Mouse (Mus musculus) spleen, postnatal 10 days (tissue): Measurements from ENCODE around the gene Rps6ka1.
"Not testable (repeated sequence)": the region's sequence is repeated elsewhere in the genome, so short reads cannot be mapped to it uniquely, and the experiment has no call there.

Source experiments
- DNase-seq, 2 experiments: peaks; one replicate each; pipeline ENCODE4 v3.0.0; 2021 to 2022; ENCODE audit warnings: low spot score in 2 of 2

The Rps6ka1 gene

DNA sequence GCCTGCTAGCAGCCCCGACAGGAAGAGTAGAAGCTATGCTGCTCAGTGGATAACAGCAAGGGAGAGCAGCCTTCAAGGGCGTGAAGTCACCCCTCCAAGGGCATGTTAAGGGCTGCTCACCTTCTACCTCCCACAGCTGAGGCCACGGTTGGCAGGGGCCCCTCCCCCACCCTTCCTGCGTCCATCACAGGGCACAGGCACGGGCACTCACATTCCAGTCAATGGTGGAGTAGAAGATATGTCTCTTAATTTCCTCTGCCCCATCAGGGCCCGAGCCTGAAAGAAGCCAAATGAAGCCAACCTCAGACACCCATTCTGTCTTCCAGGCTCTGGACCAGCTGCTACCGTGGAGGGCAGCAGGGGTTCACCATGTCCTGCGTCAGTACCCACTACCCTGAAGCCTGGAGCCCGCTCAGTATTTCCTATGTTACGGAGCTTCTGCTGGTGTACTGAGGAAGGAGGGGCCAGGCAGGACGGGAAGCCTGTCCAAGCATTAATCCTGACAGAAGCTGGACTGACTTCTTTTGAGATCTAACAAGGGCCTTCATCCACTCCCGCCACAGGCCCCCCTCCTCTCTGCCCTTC is 23.7 kb downstream of the Rps6ka1 start:
- DNase-seq: no peak

DNA sequence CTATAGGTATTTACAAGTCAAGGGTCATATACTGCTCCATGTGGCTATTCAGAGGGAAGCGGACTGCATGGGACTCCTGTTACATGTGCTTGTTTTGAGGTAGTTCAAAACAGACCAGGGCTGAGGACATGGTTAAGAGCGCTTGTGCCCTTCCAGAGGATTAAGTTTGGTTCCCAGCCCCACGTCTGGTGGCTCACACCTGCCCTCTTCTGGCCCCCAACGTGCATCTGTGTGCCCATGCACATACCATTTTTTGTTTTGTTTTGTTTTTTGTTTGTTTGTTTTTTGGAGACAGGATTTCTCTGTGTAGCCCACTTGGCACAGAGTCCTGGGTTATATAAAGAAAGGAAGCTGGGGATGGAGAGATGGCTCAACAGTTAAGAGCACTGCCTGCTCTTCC is 30.1 kb downstream of the Rps6ka1 start:
- no peak for DNase-seq

DNA sequence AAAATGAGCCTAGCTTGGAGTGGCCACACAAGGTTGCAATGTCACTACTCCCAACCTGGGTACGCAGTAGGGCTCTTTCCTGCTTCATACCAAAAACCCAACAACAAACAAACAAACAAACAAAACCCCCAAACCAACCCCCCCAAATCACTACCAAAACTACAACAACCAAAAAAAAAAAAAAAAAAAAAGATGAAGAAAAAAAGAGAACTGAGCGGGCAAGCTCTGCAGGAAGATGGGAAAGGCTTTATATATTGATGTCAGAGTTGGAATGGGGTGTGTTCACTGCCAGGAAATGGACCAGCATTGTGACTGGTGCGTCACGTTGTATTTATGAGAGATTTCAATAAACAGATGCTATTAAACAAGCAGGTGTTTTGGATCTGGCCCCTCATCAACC is 33.0 kb downstream of the Rps6ka1 start:
- DNase-seq: no peak

DNA sequence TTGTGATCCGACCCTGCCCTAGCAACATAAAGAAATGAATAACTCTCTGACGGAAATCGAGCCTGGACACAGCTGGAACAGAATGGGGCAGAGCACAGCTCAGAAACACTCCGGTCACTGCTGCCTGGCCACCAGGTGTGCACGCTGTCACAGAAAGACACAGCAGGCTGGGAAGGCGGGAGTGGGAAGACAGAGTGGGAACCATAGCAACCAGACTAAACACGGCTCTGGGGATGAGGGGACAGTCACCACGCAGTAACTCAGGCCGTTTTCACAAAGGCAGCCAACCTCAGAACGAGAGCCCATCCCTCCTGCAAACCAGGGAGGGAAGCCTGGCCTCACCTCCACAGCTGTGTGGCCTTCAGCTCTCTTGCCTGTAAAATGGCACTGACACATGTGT is 34.0 kb downstream of the Rps6ka1 start:
- DNase-seq: no peak

DNA sequence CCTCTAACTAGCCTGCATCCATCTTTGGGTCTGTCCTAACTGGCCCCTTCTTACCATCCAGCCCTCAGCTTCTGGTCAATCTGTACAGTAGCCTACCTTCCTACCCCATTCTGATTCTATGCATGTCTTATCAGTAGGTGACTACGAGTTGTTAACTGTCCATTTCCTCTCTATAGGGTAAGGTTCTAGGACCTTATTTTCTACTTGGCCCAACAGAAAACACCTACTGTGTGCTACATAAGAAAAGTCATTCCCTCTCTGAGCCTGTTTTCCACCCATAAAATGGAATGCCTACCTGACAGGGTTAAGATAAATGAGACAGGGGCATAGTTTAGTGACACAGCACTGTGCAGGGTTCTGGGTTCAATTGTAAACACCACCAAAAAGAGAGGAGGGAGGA is 41.0 kb downstream of the Rps6ka1 start:
- DNase-seq: no peak

DNA sequence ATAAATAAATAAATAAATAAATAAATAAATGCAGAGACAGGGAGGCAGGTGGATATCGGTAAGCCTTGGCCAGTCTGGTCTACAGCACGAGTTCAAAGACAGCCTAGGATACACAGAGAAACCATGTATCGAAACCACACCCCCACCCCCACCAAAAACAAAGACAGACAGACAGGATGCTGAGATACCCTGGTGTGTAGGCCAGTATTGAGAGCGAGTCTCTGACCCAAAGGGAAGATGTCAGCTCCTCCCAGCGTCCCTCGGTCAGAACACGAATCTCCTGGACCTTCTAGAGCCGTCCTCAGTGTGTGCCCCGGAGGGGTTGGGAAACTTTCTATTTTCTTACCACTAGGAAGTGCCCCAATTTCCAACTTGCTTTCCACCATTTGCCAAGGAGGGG is 42.5 kb downstream of the Rps6ka1 start:
- DNase-seq: no peak

DNA sequence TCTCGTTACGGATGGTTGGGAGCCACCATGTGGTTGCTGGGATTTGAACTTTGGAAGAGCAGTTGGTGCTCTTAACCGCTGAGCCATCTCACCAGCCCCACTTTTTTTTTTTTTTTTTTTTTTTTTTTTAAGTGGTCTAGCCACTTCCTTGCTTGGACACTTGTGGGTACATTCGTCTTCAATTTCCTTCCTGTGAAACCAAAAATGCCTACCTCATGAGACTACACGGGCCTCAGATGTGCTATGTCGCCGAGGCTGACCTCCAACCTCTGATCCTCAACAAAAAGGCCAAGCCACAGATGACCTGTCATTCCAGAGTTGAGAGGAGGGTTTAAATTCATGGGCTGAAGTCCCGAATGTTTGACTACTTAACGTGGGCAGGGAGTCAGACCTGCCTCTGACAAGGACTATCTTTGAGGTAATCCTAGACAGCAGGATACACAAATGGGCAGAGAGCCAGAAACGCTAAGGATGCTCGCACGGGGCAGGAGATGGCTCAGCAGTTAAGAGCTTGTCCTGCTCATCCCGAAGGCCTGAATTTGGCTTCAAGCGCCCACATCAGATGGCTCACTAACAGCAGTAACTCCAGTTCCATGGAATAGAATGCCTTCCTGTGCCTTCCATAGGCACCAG is 43.3 kb downstream of the Rps6ka1 start:
- DNase-seq: no peak

DNA sequence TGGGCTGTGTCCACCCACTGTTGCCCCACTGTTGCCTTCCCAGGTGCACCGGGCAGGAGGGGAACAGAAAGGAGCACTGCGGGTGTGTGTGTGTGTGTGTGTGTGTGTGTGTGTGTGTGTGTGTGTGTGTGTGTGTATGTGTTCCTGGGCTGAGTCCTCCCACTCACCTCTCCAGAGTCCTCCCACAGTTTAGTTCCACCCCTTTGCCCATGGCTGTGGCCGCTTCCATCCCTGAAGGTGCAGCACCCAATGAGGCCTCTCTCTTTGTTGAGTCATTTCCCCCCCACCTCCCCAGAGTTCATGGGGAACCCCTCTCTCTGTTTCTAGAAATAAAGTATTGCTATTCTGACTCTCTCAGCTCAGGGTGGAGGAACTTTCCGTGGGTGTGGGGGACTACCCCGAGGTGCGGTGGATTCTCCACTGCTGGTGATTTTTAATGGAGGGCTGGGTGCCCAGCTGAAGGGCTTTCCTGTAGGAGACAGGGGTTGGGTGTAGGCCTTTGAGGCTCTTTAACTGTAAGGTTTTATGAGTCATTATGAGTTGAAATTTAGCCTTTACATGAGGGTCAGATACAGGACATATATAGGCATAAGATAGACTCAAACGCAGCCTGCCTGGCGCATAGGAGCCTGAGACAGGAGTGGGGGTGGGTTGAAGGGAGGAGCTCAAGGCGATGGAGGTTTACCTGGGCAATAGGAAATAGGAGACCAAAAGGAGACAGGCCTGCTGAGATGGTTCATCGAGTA is 44.4 kb downstream of the Rps6ka1 start:
- DNase-seq: peak; percentile 29 to 43

DNA sequence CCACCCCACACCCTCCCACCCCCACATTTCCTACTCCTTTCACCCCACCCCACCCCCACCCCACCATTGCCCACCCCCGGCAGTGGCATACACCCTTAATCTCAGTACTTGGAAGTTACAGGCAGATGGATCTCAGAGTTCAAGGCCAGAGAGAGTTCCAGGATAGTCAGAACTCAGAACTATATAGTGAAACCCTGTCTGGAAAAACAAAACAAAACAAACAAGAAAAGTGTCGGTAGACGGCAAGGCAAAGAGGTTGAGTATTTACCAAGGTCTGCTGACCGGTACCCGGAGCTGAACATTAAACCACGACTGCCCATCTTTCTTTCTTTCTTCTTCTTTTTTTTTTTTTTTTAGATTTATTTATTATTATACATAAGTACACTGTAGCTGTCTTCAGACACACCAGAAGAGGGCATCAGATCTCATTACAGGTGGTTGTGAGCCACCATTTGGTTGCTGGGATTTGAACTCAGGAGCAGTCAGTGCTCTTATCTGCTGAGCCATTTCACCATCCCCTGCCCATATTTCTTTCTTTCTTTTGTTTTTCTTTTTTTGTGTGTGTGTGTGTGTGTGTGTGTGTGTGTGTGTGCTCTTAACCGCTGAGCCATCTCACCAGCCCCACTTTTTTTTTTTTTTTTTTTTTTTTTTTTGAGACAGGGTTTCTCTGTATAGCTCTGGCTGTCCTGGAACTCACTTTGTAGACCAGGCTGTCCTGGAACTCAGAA is 45.7 kb downstream of the Rps6ka1 start:
- not testable (repeated sequence) for DNase-seq

DNA sequence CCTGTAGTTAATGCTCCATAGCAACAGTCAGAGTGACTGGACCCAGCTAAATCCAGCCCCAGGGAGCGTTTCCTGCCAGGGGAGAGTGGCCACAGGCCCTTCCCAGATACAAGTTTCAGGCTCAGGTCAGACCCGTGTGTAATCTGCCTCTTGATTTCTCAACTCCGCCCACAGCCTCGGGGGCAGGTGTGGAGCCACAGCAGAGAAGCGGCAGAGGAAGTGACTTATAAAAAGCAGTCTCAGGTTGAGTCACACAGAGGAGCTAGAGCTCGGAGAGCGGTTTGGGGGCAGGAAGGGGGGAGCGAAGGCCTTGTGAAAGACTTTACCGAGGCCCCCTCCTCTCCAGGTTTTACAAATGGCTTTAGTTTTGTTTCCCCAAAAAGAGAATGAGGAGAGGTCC is 46.6 kb downstream of the Rps6ka1 start:
- peak in 1 of 2 experiments; percentile 81 for DNase-seq

DNA sequence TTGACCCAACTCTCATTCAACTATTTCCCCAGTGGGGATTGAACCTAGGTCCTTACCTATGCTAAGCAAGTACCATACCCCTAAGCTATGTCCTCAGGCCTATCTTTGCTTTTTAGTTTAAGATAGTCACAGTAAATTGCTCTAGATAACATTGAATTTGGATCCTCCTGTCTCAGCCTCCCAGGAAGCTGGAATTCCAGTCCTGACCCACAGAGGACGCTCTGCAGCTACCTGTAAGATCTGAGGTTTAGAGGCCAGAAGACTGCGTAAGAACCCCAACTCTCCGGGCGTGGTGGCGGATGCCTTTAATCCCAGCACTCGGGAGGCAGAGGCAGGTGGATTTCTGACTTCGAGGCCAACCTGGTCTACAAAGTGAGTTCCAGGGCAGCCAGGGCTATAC is 47.1 kb downstream of the Rps6ka1 start:
- no peak for DNase-seq

DNA sequence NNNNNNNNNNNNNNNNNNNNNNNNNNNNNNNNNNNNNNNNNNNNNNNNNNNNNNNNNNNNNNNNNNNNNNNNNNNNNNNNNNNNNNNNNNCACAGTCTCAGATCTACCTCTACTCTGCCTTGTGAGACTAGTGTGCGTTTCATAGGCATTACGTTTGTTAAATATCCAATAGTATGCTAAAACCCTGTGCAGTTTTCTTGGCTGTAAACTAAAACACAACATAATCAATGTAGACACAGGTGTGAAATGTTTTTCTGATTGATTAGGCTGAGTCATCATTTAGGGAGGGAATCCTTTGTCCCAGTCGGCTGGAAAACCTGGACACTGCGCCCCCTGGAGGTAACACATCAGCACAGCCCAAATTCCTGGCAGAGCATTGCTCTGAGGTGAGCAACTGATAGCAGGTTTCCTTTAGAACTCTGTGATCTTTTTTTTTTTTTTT is 48.2 kb downstream of the Rps6ka1 start:
- peak in 1 of 2 experiments; percentile 63 for DNase-seq

DNA sequence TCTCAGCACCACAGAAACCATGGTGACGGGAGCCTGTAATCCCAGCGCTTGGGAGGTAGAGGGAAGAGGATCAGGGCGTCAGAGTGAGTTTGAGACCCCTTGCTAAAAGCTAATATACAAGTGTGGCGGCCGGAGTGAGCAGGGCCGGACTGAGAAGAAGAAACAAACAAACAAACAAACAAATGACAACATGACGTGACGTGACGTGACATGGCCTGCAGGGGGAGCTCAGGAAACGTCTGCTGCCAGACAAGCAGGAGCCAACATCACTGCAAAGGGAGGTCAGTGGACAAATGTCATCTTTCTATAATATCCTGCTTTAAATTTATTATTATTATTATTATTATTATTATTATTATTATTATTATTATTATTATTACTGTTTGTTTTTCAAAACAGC is 51.0 kb downstream of the Rps6ka1 start:
- DNase-seq: peak in 1 of 2 experiments; percentile 77

DNA sequence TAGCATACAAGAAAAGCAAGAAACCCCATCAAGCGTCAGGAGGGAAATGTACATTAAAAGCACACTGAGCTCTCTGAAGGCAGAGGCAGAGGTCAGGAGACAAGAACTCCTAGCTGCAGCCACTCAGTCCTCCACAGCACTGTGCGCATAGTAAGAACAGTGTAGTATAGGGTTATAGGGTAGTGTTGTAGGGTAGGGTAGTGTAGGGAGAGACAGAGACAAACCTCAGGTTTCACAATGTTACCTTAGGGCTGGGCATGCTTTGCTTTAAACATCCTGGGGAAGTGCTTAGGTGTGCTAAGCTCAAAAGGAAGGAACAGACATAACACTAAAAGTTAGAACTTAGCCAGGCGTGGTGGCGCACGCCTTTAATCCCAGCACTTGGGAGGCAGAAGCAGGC is 52.4 kb downstream of the Rps6ka1 start:
- DNase-seq: no peak

DNA sequence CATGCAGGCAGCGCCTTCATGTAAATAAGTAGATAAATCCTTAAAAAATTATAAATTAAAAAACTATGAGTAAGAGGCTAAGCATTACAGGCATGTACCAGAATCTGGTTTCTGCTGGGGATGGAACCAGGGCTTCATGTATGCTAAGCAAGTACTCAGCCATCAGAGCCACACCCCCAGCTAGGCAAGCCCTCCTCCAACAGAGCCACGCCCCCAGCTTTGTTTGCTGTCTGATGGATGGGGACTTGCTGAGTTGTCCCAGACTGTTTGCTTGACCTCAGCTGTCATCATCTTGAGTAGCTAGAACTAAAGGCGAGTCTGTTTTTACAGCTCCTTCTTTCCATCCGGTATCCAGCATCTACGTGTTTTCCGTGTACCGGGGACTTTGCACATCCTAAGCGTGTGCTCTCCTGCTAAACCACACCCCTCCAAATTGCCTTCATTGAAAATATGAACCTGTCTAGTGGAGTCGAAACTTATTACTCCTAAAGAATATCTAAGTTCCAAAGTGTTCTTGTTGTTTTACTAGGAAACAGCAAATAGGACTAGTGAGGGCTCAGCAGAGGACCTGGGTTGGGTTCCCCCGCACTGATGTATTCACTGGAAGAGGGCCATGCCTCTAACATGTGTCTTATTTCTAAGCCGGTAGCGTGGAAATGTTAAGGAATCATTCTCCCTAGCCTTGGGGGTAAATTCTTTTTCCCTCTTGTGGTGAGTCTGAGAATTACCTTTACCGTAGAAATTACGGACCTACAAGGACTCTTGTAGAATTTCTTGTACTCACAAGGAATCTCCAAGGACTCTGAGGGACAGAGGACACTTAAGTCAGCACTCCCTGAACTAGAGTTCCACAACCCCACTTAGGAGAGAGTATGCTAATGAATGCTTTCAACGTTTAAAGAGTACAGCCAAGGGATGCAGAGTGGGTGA is 54.4 kb downstream of the Rps6ka1 start:
- DNase-seq: peak in 1 of 2 experiments; percentile 60

DNA sequence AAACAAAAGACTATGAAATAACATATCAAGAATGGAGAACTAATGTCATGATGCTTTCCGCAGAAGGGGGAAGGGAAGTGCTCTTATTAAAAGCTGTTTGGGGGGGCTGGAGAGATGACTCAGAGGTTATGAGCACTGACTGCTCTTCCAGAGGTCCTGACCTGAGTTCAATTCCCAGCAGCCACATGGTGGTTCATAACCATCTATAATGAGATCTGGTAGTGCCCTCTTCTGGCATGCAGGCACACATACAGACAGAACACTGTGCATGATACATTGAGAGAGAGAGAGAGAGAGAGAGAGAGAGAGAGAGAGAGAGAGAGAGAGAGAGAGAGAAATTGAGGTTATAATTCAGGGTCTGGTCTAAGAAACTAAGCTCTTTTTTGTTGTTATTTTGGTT is 57.1 kb downstream of the Rps6ka1 start:
- no peak for DNase-seq

DNA sequence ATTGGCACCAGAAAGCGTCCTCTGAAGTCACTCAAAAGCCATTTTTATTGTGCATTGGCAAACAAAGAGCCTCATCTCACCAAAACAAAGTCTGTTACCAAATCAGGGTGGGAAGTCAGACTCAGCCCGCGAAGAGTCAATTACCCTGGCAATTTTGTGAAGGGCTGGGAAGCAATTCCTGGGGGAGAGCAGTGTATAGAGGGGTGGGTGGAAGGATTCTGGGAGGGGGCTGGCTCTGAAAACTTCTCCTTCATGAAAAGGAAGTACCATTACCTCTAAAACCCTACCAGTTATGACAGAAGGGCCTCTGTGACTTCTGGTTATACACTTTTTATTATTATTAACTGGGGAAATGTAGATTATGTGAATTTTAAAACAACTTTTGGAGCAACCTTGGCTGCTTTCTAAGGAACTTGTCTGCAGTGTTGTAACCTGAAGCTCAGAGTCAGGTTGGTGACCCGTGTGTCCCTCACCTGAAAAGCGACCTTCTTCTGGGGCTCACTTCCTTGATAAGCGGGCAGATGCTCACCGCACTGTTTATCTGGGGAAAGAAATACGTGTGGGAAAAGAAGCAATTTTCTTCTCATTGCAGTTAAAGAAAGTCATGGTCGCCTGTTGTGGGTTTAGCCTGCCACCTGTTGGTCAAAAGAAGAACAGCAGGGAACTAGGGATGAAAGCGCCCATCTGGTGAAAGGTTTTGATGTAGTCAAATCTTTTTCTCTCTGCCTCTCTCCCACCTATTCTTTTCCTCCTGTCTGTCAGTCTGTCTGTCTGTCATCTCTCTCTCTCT is 58.1 kb downstream of the Rps6ka1 start:
- peak; percentile 77 to 86 for DNase-seq

DNA sequence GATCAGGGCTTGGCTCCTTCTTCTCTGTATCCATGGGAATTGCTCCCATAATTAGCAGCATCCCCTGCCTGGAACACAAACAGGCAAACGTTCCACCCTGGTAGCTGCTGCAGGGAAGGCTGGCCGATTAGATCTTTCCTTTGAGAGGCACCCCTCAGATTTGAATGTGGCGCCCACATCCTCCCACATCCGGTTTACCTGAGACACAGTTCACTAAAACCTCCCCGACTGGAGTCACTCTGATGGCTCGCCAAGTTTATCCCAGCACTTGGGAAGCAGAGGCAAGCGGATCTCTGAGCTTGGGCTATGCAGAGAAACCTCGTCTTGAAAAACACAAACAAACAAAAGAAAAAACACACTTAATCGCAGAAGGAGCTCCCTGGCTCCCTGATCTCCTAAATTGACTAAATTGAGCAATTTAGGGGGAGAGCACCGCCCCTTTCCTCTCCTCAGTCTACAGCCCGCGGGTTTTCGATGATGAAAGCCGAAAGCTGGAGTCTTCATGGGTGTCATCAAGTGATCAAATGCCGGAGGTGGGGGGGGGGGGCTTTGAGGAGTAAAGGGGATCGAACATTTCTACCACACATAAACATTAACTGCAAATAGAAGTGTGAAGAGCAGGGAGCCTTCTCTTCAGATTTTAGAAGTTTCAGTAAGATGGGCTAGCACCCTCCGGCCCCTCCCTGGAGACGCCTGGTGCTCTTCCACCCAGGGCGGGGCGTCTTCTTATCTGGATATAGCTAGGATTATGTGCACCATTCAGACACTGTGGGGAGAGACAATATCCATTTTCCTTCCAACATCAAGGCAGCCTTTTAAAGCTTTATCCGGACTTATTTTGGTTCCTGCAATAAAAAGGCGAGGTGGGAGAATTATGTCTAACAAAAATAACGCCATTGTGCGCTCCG is 59.5 kb downstream of the Rps6ka1 start:
- DNase-seq: no peak

DNA sequence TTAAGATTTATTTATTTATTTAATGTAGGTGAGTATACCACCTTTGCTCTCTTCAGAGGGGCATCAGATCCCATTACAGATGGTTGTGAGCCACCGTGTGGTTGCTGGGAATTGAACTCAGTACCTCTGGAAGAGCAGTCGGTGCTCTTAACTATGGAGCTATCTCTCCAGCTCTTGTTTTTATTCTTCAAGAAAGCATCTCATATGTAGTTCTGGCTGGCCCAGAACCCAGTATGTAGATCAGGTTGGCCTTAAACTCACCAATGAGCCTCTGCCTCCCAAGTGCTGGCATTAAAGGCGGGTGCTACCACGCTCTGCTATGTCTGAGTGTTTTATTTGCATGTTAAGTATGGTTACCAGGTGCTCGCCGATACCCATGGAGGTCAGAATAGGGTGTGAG is 60.2 kb downstream of the Rps6ka1 start:
- no peak for DNase-seq
